Mouse (Mus musculus) urinary bladder, postnatal 25 days (tissue): ENCODE results near the gene St7.

ENCODE experiments used
- DNase-seq: peaks from one replicate; pipeline ENCODE4 v3.0.0; 2022; ENCODE audit warnings: low spot score

Gene St7

GRCm38 (mm10) chr6:17816865-17817435 lies 124.2 kb downstream of the St7 start:
- no peak for DNase-seq

GRCm38 (mm10) chr6:17823614-17824013 lies 130.9 kb downstream of the St7 start:
- DNase-seq, result no peak

GRCm38 (mm10) chr6:17824735-17825134 lies 132.0 kb downstream of the St7 start:
- no peak for DNase-seq

- DNase-seq, result no peak
These were observed 135.6 kb downstream of the St7 start for GRCm38 (mm10) chr6:17828382-17828781.

GRCm38 (mm10) chr6:17829981-17830380 lies 137.2 kb downstream of the St7 start:
- no peak for DNase-seq

GRCm38 (mm10) chr6:17834493-17834892 lies 141.8 kb downstream of the St7 start:
- peak; percentile 78 for DNase-seq

GRCm38 (mm10) chr6:17835693-17836092 lies 143.0 kb downstream of the St7 start:
- no peak for DNase-seq

- DNase-seq, result no peak
These were observed 144.9 kb downstream of the St7 start for GRCm38 (mm10) chr6:17837676-17838075.

GRCm38 (mm10) chr6:17840431-17840830 lies 147.7 kb downstream of the St7 start:
- no peak for DNase-seq

- peak; percentile 39 for DNase-seq
These were observed 150.0 kb downstream of the St7 start for GRCm38 (mm10) chr6:17842759-17843158.

GRCm38 (mm10) chr6:17851316-17851715 lies 158.6 kb downstream of the St7 start:
- DNase-seq, result no peak

- DNase-seq, result no peak
These were observed 161.0 kb downstream of the St7 start for GRCm38 (mm10) chr6:17853587-17854274.

GRCm38 (mm10) chr6:17855616-17856015 lies 162.9 kb downstream of the St7 start:
- no peak for DNase-seq

- no peak for DNase-seq
These were observed 166.8 kb downstream of the St7 start for GRCm38 (mm10) chr6:17859564-17859963.

- DNase-seq, result no peak
These were observed 167.7 kb downstream of the St7 start for GRCm38 (mm10) chr6:17860463-17860862.

GRCm38 (mm10) chr6:17867796-17868195 lies 175.1 kb downstream of the St7 start:
- no peak for DNase-seq

- DNase-seq, result no peak
These were observed 179.2 kb downstream of the St7 start for GRCm38 (mm10) chr6:17871831-17872372.

GRCm38 (mm10) chr6:17875606-17876005 lies 182.9 kb downstream of the St7 start:
- no peak for DNase-seq

GRCm38 (mm10) chr6:17876023-17876613 lies 183.4 kb downstream of the St7 start:
- no peak for DNase-seq

- peak; percentile 12 for DNase-seq
These were observed 184.0 kb downstream of the St7 start for GRCm38 (mm10) chr6:17876670-17877179.

- DNase-seq, result no peak
These were observed 190.2 kb downstream of the St7 start for GRCm38 (mm10) chr6:17882943-17883342.

- DNase-seq, result no peak
These were observed 195.0 kb downstream of the St7 start for GRCm38 (mm10) chr6:17887765-17888164.

GRCm38 (mm10) chr6:17895562-17895961 lies 202.8 kb downstream of the St7 start:
- no peak for DNase-seq
